Mouse (Mus musculus): ENCODE data around the gene Ms4a5.
"Not testable (repeated sequence)": the region's sequence is repeated elsewhere in the genome, so short reads cannot be mapped to it uniquely, and the experiment has no call there.

Gene Ms4a5

GRCm38 (mm10) chr19:11283773-11284172, at the start of gene Ms4a5:
Gene Ms4a5, minus strand, starts transcription at chr19:11283873.
- no peak for DNase-seq (ENCODE audit: low spot score)

DNA sequence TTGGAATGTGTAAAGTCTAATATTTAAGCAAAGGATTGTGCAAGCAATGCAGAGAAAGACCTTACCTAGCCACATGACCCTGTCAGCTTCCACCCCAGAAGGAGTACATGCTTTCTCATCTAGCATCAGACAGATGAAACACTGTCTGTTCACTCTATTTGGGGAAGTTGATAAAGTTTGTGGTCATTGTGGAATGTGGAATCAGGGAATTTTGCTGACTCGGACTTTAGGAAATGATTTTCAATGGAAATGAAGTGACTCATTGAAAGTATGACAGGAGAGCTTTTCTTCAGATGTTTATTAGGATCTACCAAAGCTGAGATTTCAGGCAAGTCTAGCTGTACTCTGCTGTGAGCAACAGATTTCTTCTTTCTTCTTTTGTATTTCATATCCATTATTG, 37.5 kb upstream of the Ms4a5 start:
- no peak for DNase-seq (ENCODE audit: low spot score)

DNA sequence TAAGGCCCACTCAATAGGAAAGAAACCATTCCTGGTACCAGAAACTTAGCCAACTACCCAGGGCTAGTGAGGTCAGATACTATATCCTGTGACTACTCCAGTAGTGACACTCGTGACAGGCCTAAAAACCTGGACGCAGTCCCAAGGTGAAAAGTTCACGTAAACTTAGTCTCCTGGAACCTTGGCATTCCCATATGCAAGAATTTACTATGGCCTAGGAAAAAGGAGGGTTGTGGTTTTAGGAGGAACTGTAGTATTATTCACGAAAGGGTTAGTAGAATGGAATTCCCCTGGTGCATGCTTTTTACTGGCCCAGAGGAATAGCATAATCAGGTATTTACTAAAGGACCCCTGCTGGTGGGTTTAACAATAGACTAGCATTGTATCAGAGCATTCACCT, 33.1 kb upstream of the Ms4a5 start:
- DNase-seq (ENCODE audit: low spot score), result no peak

DNA sequence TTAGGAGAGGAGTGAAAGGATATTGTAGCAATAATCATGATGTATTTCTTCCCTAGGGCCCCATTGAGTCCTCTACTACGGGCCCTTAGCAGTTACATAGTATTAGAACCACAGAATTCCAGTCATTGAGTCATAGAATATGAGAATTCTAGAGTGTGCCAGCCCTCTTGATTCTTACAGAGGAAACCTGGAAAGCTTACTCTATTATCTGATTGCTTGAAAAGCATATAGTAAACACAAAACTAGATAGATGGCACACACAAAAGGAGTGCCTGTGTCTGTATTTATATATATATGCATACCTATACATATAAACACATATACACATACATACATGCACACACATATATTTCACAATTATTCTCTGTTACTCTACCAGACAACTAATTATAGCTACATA, 30.7 kb upstream of the Ms4a5 start, which contains the start of gene Ms4a14:
Gene Ms4a14 (minus strand): TSS at position 101 of the 400 bp plus-strand sequence.
- no peak for DNase-seq (ENCODE audit: low spot score)

- DNase-seq (ENCODE audit: low spot score), result no peak
These were observed 25.2 kb upstream of the Ms4a5 start for GRCm38 (mm10) chr19:11308888-11309287.

- DNase-seq (ENCODE audit: low spot score), result not testable (repeated sequence)
These were observed 15.9 kb upstream of the Ms4a5 start for GRCm38 (mm10) chr19:11299529-11299928.

GRCm38 (mm10) chr19:11298939-11299338, 15.3 kb upstream of the Ms4a5 start:
- no peak for DNase-seq (ENCODE audit: low spot score)

DNA sequence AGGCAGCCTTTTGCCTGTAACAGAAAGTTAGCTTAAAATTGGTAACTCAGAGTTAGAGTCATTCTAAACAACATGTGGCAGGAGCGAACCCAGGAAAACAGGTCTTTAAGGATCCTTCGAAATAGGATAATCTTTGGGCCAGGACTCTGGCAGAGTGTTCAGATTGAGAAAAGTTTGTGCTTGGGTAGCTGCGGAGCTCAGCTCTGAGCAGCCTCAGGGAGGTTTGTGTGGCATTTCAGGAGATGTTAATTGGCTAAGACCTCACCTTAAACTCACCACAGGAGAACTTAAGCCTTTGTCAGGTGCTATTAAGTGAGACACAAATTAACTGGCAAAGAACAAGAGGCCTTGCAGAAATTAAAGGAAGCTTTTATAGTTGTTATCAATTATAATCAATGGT, 9.9 kb upstream of the Ms4a5 start:
- peak; percentile 18 for DNase-seq (ENCODE audit: low spot score)

GRCm38 (mm10) chr19:11292990-11293389, 9.3 kb upstream of the Ms4a5 start:
- peak; percentile 56 for DNase-seq (ENCODE audit: low spot score)

DNA sequence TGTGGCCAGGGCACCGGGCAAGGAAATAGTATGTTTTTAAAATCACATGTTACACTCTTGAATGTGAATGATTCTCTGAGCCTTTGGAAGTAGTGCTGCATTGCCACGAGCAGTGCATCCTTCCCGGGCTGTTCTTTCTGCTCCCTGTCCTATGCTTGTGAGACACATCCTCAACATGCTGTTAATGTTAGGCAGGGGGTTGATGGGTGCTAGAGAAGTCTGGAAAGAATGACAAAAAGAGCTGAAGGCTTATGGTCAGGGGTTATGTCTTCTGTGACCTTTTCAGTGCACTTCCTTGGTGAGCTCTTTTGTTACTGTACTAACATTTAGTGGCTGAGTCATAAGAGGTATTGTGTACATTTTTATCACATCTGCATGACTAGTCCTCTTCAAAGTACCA, 3.5 kb downstream of the Ms4a5 start:
- no peak for DNase-seq (ENCODE audit: low spot score)

- no peak for DNase-seq (ENCODE audit: low spot score)
These were observed 7.2 kb downstream of the Ms4a5 start for GRCm38 (mm10) chr19:11276431-11276830.

GRCm38 (mm10) chr19:11266956-11267355, 16.7 kb downstream of the Ms4a5 start:
- no peak for DNase-seq (ENCODE audit: low spot score)

- no peak for DNase-seq (ENCODE audit: low spot score)
These were observed 17.4 kb downstream of the Ms4a5 start, which contains the start of gene Ms4a1 for GRCm38 (mm10) chr19:11266052-11266845. Gene Ms4a1, minus strand, starts transcription at chr19:11266241.

GRCm38 (mm10) chr19:11264602-11265185, 19.0 kb downstream of the Ms4a5 start:
- DNase-seq (ENCODE audit: low spot score), result no peak

GRCm38 (mm10) chr19:11263549-11263948, 20.1 kb downstream of the Ms4a5 start:
- DNase-seq (ENCODE audit: low spot score), result no peak

- not testable (repeated sequence) for DNase-seq (ENCODE audit: low spot score)
These were observed 20.7 kb downstream of the Ms4a5 start for GRCm38 (mm10) chr19:11262932-11263331.

DNA sequence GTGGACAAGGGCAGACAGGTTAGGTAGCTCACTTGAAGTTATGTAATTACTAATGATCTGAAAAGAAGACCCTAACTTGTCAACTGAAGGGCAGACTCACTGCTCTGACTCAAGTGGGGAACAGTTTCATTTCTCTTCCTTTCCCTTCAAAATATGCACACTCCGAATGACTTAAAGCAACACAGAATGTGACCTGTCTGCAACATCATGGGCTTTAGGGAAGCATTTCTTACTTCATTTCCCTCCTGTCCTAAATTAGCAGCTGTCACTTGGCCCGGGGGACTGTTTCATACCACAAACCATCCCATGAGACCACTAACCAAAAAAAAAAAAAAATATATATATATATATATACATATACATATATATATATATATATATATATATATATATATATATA, 22.2 kb downstream of the Ms4a5 start:
- no peak for DNase-seq (ENCODE audit: low spot score)

DNA sequence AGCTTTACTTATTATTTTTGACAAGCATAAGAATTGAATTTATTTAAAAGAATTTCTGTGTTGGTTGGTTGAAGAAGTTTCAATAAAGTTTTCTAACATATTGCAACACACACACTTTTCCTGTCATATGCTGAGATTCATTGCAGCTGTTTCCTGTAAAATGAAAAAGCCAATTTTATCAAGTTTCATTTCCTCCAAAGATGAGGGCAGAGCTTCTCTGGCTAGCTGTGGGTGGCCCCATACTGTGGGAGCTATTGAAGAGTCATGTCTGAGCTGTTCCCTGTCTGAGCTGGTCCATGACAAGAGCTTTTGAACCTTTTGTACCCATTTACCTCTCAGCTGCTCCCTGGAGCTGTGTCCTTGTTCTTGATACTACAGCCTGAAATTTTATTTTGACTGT, 39.4 kb downstream of the Ms4a5 start:
- DNase-seq (ENCODE audit: low spot score), result no peak

DNA sequence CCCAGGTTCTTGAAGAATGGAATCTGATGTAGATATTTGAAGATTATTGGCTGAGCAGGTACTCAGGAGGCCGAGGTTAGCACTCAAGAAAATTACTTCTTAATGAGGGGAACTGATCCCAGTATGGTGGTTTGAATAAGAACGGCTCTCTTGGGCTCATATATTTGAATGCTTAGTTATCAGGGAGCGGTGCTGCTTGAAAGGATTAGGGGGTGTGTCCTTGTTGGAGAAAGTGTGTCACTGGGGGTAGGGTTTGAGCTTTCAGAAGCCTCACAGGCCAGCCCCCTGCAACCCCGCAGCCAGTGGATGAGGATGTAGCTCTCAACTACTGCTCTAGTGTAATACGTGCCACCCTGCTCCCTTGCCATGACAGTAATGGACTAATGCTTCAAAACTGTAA, 41.1 kb downstream of the Ms4a5 start:
- DNase-seq (ENCODE audit: low spot score), result no peak

DNA sequence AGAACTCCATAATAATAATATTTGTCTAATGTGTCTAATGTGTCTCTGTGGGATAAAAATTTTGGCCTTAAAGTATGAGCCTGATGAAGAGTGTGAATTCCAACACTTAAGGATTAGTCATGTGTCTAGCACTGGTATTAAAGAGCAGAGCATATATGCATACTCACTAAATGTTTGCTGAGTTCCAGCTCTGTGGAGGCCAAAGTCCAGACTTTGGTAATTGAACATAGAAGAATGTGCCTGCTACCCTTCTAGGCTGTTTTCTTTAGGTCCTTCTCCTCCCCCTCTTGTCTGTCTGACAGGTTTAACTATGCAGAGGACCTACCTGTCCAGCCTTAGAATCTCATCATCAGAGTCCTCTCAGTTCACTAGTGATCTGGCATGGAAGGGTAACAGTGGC, 47.9 kb downstream of the Ms4a5 start:
- no peak for DNase-seq (ENCODE audit: low spot score)

DNA sequence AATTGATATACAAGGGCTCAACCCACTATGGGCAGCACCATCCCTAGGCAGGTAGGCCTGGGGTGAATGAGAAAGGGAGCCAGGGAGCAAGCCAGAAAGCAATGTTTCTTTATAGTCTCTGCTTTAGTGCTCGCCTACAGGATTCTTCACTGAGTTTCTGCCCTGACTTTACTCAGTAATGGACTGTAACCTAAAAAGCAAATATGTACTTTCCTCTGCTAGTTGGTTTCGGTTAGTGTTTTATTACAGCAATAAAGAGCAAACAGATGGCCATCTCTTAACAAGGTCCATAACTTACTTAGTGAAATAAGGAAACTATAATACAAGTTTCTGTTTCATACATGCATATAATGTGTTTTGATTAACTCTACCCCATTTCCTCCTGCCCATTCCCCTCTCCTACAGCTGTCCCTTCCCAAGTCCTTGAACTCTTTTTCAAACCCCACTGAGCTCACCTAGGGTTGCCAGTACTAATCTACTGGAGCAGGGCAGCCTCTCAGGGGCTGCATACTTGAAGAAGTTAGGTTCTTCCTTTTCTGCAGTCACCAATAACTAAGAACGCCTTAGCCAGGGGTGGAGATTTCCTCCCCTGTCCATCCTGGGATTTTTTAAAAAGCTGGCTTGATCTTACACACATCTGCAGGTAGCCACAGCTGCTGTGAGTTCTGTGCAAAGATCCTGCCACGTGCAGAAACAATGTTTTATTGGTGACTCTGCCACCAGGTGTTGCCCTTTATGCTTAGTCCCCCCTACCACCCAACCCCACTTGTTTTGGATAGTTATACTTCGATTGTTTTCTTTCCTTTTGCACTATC, 48.5 kb downstream of the Ms4a5 start:
- no peak for DNase-seq (ENCODE audit: low spot score)

DNA sequence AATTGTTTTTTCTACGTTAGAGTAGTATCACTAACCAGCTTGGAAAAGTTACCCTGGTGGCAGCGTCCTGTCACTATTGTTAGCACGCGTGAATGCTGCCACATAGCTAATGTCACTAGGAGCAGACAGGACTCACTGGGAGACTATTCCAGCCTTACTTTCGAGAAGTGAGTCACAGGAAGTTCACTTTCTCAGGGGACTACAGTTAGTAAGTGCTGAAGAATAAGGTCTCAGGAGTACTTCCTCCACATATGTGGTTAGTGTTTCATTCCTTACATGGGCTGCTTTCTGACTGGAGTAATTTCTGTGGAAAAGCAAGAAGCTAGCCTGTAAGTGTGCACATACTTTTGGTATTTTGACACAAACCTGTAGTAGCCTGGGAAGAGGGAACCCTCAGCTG, 49.4 kb downstream of the Ms4a5 start:
- peak; percentile 27 for DNase-seq (ENCODE audit: low spot score)

GRCm38 (mm10) chr19:11232348-11232747, 51.3 kb downstream of the Ms4a5 start, which contains the start of gene Ms4a12:
Gene Ms4a12, minus strand, starts transcription at chr19:11232448.
- no peak for DNase-seq (ENCODE audit: low spot score)

Measured in retina, embryonic 14.5 days (tissue).